Mouse (Mus musculus) adrenal gland, adult (tissue): ENCODE data around the gene Ndn.
A peak's percentile ranks its signal among the peaks of the same experiment; 100 is the strongest.

Source experiments
- DNase-seq, 2 experiments: peaks; one replicate each; pipeline ENCODE4 v3.0.0; 2022 to 2023; ENCODE audit warnings: low spot score in 1 of 2; ENCODE audit not compliant: inconsistent age in 2 of 2

The Ndn gene

DNA sequence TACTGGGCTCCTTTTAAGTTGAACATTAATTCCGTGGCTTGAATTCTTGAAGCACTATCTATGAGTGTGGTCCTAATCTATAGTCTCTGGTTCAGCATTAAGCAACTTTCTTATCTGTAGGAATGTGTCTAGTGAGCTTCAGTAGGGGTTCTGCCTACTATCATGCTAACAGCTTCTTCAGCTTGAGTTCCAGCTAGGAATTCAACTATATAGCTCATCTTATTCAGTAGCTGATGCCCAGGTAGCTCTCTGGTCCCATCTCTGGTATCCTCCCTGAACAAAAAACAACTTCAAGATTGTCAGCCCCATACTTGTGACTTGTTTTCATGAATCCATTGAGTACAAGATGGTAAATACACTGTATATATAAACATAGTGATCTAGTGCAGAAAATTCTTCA lies at the start of gene Ndn:
Ndn (plus strand) TSS at position 301 of the 400 bp plus-strand sequence.
- DNase-seq = no peak

DNA sequence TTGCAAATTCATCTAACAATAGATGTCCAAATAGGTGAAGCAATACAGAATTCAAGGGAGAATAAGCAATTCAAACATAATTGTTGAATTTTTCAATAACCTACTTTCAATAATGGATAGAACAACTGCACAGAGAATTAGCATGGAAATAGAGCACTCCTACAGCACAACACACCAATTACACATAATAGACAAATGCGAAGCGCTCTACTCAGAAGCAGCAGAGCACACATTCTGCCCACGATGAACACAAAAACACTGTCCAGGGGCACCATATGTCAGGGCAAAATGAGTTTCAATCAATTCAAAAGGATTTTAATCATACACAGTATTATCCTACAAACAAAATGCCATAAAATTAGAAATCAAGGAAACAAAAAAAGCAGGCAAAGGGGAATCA lies 43.9 kb upstream of the Ndn start:
- DNase-seq = no peak

DNA sequence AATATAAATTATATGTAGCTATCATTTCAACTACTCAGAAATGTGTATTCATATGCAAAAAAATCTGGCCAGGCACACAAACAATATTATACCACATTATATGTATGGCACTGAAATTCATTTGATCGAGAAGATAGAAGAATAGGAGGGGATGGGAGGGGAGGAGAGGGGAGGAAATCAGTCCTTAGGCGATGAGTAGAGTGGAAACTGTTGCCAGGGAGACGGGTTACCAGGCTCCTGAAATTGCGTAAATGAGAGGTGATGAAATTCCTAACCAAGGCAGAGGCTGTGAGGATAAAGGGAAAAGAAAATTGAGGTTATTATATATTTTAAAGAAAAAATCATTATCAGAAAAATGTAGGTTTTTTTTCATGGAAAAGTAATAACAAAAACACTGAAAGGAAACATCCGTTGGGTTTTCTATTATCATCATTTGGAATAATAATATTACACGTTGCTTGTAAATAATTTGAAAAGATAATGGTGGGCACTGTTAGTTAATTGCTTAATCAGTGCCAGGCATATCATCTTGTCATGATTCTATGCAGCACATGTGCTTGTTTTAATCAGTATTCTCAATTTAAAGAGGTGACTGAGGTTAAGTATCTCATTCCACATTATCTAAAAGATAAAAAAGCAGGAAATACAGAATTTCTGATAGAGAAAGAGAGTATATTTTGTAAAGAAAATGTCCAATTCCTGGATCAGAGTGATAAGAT lies 39.3 kb upstream of the Ndn start:
- DNase-seq = peak in 1 of 2 experiments; percentile 22

GRCm38 (mm10) chr7:62316793-62317192 lies 29.6 kb upstream of the Ndn start:
- DNase-seq = no peak

- DNase-seq = no peak
Measured at GRCm38 (mm10) chr7:62345411-62345810, 958 bp upstream of the Ndn start.

GRCm38 (mm10) chr7:62348106-62348803 lies 1.9 kb downstream of the Ndn start:
- peak; percentile 80 to 89 for DNase-seq

- DNase-seq = peak in 1 of 2 experiments; percentile 21
Measured at GRCm38 (mm10) chr7:62348804-62349190, 2.4 kb downstream of the Ndn start.

DNA sequence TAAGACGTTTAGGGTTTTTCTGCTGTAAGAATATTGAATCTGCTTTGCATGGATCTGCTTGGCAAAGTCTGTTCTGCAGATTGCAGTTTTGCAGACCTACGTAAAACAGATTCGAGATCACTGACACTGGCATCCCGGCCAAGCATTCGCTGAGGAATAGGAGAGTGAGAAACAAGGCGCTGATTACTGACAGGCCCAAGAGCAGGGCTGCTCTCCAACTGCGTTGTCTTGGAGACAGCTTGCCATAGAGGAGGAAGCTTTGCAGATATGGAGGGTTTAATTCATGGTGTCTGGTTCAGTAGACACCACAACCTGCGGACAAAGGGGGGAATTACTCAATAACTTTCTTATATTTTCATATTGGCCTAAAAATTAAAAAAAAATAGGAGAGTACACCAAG lies 4.9 kb downstream of the Ndn start:
- peak in 1 of 2 experiments; percentile 33 for DNase-seq

DNA sequence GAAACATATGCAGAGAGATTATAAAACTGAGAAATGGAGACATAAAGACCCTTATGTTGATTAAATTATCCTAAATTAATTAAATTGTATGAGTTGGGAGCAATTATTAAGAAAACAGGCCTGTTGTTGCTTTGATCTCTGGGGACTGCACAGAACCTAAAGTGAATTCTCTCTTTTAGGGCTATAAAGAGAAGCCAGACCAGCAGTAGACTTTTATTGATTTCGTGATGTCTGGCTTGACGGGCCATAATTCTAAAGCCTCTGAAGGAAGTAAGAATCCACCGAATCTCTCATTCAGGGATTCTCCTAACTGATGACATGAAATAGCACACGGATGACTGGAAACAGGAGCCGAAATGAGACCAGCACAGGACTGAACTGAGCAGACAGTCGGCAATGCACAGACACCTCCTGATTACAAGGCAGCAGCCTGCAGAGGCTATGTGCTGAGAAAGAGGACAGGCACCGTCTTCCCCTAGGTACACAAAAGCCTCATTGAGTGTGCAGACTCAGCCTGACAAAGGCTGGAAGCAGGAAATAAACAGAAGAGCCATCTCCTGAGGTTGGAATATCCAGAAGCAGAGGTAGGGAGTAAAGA lies 18.8 kb downstream of the Ndn start:
- peak in 1 of 2 experiments; percentile 23 for DNase-seq

DNA sequence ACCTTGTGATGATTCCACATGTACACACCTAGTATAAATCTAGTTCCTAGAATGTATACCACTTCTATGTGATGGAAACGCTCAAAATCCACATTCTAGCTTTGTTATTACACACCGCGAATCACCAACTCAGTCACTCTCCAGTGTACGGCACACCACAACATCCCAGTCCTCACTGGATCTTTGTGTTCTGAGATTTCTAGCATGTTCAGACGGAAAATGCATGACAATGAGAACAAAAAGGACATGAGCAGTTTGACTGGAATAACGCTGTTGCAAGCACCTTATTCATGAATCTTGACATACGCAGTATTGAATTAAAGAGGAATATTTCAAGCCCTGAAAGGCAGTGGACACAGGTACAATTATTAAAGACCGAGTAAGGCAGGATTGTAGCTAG lies 20.4 kb downstream of the Ndn start:
- no peak for DNase-seq

DNA sequence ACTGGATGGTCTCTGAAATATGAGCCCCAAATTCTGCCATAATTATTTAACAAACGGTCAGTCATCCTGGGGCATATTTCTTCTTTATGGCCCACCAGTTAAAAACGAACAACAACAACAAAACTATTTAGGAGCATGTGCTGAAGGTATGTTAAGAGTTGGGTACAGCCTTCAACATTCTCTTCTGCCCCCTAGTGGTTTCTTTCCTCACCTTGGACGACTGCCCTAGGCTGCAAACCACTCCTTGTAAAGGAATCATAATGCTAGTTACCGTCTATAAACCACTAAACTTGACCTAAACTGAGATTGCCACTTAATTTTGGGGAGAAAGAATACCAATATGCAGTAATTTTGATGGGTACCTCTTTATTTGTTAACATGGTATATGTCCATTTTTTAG lies 29.3 kb downstream of the Ndn start:
- DNase-seq = peak; percentile 24 to 87

GRCm38 (mm10) chr7:62376510-62377304 lies 30.3 kb downstream of the Ndn start, which contains the start of gene Magel2:
Magel2 (plus strand) TSS chr7:62377010.
- DNase-seq = peak; percentile 33 to 78

DNA sequence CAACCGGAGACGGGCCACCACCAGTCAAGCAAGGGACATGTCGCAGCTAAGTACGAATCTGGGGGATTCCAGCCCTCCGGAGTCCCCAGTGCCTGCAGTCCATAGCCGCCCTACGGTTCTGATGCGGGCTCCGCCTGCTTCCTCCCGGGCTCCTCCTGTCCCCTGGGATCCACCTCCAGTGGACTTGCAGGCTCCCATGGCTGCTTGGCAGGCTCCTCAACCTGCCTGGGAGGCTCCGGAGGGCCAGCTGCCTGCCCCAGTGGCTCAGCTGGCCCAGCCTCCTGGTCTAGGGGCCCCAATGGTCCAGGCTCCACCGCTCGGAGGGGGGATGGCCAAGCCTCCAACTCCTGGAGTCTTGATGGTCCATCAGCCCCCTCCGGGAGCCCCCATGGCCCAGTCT lies 30.9 kb downstream of the Ndn start:
- no peak for DNase-seq

GRCm38 (mm10) chr7:62378529-62378928 lies 32.2 kb downstream of the Ndn start:
- DNase-seq = peak in 1 of 2 experiments; percentile 20

DNA sequence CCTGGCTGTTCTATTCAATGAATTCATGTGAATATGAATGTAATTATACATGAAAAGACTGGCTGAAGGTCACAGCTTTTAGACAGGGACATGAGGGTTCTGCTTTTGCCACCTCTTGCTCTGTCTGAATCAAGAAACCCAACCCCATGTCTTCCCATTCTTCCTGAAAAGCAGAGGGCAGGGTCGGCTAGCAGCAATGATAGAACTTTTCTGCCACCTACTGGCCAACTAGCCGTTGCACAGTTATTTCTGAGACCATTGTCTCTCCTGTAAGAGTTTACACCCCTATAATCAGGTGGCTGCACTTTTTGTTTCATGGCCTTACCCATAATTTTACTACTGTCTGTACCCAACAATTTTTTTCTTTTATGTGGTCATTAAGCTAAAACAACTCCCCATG lies 36.0 kb downstream of the Ndn start:
- peak; percentile 38 to 86 for DNase-seq

- DNase-seq = no peak
Measured at GRCm38 (mm10) chr7:62388291-62388690, 41.9 kb downstream of the Ndn start.

DNA sequence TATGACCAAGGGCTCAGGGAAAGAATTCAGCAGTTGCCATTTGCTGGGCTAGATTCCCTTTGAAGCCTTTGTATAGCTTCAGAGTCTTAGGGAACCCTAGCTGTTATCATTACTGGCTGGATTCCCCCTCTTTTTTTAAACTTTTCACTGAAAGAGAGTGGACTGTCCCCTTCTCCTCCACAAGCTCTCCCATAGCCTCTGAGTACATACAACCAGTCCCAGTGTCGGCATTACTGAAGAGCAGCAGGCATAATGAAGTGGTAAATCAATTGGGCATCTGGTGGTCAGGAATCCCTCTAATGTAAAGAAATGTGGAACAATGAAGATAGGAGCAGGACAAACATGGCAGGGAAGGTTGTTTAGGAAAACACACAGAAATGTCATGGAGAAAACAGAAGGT lies 45.8 kb downstream of the Ndn start:
- no peak for DNase-seq
